Mouse (Mus musculus): ENCODE data around the gene Pgm1. TPM values are rescaled to one million over a fixed set of nuclear protein-coding genes. Genes with fewer than 3 reads are reported as not detected.

The Pgm1 gene
- polyA plus RNA-seq, 1 experiment from 2014 or later: 40.8 TPM

DNA sequence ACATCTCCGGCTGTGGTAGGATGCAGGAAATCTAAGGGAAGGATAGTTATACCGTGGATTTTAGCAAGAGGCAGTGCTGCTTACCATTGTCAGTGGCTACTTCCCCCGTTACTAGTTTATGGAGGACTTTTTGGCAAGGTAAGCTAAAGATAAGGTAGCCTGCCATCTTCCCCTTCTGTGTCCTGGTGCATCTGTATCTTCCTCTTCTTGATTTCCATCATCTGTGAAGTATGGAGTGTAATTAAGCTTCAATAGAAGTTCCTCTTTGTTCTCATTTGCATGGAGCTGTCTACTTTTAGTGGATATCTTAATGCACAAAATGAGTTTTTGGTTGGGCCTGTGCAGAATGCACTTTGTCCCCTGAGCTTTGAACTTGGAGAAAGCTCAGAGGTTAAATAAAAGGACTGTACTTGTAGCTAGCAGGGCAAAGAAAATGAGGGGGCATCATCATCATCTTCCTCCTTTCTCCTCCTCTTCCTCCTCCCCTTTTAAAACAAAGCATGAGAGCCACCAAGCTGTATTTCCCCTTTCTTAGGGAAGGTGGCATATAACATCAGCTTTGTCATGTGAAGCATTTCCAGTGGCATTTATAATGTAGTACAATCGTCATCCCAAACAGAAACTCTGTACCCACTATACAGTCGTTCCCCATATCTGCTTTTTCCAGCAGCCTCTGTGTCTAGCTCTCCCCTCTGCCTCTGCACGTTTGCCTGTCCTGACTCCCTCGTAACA, 29.0 kb downstream of the Pgm1 start:
- Histone ChIP-seq H3K4me2 (no peak overlapping the region), H3K9ac (no peak overlapping the region), H3K4me3 (no peak overlapping the region), H3K27me3 (no peaks in the 10 kb centered on the region), H3K4me1 (peaks cover 5% of the 10 kb centered on the region; the same call in 1 of the 2 replicates), H3K27ac (no peak overlapping the region), H3K9me3 (no peaks in the 10 kb centered on the region), H3K36me3 (no peaks in the 10 kb centered on the region)
- no peak for ATAC-seq (ENCODE audit: insufficient number of reproducible peaks, insufficient read depth, low FRiP score, low TSS enrichment, low read depth)
- 74% methylated on average over 7 of the region's 7 CpGs for WGBS

DNA sequence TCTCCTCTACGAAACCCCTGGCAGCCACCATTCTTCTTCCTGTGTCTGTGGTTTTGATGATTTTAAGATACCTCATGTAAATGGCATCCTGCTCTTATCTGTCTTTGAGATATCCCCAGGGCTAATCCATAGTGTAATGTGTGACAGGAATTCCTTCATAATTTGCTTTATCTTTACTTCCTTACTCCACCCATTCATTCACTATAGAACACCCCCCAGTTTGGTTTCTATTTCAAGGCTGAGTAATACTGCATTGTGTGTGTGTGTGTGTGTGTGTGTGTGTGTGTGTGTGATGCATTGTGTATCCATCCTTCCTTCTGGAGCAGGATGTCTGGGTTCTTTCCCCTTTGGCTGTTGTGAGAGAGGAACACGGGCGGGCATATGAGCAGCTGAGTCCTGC, 30.1 kb downstream of the Pgm1 start:
- Histone ChIP-seq H3K4me3 (no peak overlapping the region), H3K27me3 (no peaks in the 10 kb centered on the region), H3K9me3 (no peaks in the 10 kb centered on the region), H3K4me1 (peaks cover 5% of the 10 kb centered on the region; the same call in 1 of the 2 replicates), H3K36me3 (peaks cover 10% of the 10 kb centered on the region; the same call in 1 of the 2 replicates), H3K27ac (no peak overlapping the region), H3K9ac (no peak overlapping the region), H3K4me2 (no peak overlapping the region)
- WGBS: 65% methylated on average over 3 of the region's 3 CpGs
- no peak for ATAC-seq (ENCODE audit: insufficient number of reproducible peaks, insufficient read depth, low FRiP score, low TSS enrichment, low read depth)

GRCm38 (mm10) chr4:99966555-99966954, 37.3 kb downstream of the Pgm1 start:
- 29% methylated on average over 6 of the region's 6 CpGs for WGBS
- Histone ChIP-seq H3K4me3 (no peak overlapping the region), H3K4me2 (peak overlapping the region; percentile 11; the same call in 1 of the 2 replicates), H3K36me3 (peaks cover 14% of the 10 kb centered on the region; the same call in 1 of the 2 replicates), H3K27me3 (no peaks in the 10 kb centered on the region), H3K9me3 (no peaks in the 10 kb centered on the region), H3K27ac (no peak overlapping the region), H3K4me1 (peaks cover 13% of the 10 kb centered on the region), H3K9ac (no peak overlapping the region)
- ATAC-seq (ENCODE audit: insufficient number of reproducible peaks, insufficient read depth, low FRiP score, low TSS enrichment, low read depth): no peak

- no peak overlapping the region for H3K4me2 ChIP-seq
- WGBS: 50% methylated on average over 5 of the region's 5 CpGs
- H3K4me3 ChIP-seq: no peak overlapping the region
- peaks cover 4% of the 10 kb centered on the region; the same call in 1 of the 2 replicates for H3K36me3 ChIP-seq
- no peaks in the 10 kb centered on the region for H3K9me3 ChIP-seq
- H3K4me1 ChIP-seq: peaks cover 13% of the 10 kb centered on the region
- ATAC-seq (ENCODE audit: insufficient number of reproducible peaks, insufficient read depth, low FRiP score, low TSS enrichment, low read depth): no peak
- no peak overlapping the region for H3K9ac ChIP-seq
- no peak overlapping the region for H3K27ac ChIP-seq
- no peaks in the 10 kb centered on the region for H3K27me3 ChIP-seq
Measured at GRCm38 (mm10) chr4:99969328-99969727, 40.1 kb downstream of the Pgm1 start.

GRCm38 (mm10) chr4:99970097-99970496, 40.9 kb downstream of the Pgm1 start:
- Histone ChIP-seq H3K27ac (no peak overlapping the region), H3K9me3 (no peaks in the 10 kb centered on the region), H3K27me3 (no peaks in the 10 kb centered on the region), H3K4me2 (no peak overlapping the region), H3K4me3 (no peak overlapping the region), H3K36me3 (no peaks in the 10 kb centered on the region), H3K9ac (no peak overlapping the region), H3K4me1 (peaks cover 13% of the 10 kb centered on the region)
- 47% methylated on average over 4 of the region's 4 CpGs for WGBS
- ATAC-seq (ENCODE audit: insufficient number of reproducible peaks, insufficient read depth, low FRiP score, low TSS enrichment, low read depth): no peak

DNA sequence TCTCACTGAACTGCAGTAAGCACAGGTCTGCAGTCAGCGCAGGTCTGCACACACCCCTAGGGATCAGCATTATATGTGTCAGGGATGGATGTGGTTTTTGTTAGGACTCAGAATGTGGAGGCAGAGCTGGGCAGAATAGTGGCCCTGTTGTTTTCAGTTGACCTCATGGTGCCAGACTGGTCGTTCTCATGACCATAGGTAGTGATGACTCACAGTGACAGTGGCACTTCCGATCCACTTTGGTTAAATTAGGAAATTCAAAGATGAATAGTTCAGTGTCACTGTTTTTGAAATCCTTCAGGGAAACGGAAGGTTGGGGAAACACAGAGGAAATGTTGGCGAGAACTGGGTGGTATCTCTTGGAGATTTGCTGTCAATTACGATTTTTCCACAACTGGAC, 43.7 kb downstream of the Pgm1 start:
- H3K9ac ChIP-seq: no peak overlapping the region
- no peak for ATAC-seq (ENCODE audit: insufficient number of reproducible peaks, insufficient read depth, low FRiP score, low TSS enrichment, low read depth)
- H3K4me2 ChIP-seq: no peak overlapping the region
- no peaks in the 10 kb centered on the region for H3K36me3 ChIP-seq
- no peaks in the 10 kb centered on the region for H3K9me3 ChIP-seq
- no peak overlapping the region for H3K4me3 ChIP-seq
- 0 out of 2 replicates have a peak, but pooled peaks cover 4% of the 10 kb centered on the region for H3K4me1 ChIP-seq
- 75% methylated on average over 6 of the region's 6 CpGs for WGBS
- H3K27ac ChIP-seq: no peak overlapping the region
- H3K27me3 ChIP-seq: no peaks in the 10 kb centered on the region

GRCm38 (mm10) chr4:99973931-99974330, 44.7 kb downstream of the Pgm1 start:
- Histone ChIP-seq H3K36me3 (no peaks in the 10 kb centered on the region), H3K4me2 (no peak overlapping the region), H3K27ac (no peak overlapping the region), H3K4me3 (no peak overlapping the region), H3K27me3 (no peaks in the 10 kb centered on the region), H3K9me3 (no peaks in the 10 kb centered on the region), H3K9ac (no peak overlapping the region), H3K4me1 (0 out of 2 replicates have a peak, but pooled peaks cover 4% of the 10 kb centered on the region)
- WGBS: 98% methylated on average over 1 of the region's 1 CpGs
- ATAC-seq (ENCODE audit: insufficient number of reproducible peaks, insufficient read depth, low FRiP score, low TSS enrichment, low read depth): no peak

DNA sequence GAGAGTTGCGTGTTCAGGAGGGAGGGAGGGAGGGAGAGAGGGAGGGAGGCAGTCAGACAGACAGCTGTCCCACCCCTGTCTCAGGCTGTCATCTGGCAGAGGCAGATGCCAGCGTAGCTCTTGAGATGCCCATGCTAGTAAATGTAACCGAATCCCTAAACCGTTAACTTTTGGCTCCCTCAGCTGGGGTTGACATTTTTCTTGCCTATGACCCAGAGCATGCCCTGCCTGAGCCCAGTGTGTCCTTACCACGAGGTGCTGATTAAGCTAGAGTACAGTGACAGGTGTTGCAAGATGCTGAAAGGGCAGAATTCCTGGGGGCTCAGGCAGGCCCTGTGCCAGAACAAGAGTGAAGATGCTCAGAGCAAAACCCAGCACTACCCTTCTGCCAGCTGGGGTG, 45.2 kb downstream of the Pgm1 start:
- ATAC-seq (ENCODE audit: insufficient number of reproducible peaks, insufficient read depth, low FRiP score, low TSS enrichment, low read depth): no peak
- no peak overlapping the region for H3K4me3 ChIP-seq
- no peaks in the 10 kb centered on the region for H3K27me3 ChIP-seq
- H3K27ac ChIP-seq: no peak overlapping the region
- no peaks in the 10 kb centered on the region for H3K36me3 ChIP-seq
- 58% methylated on average over 5 of the region's 5 CpGs for WGBS
- no peaks in the 10 kb centered on the region for H3K9me3 ChIP-seq
- 0 out of 2 replicates have a peak, but pooled peaks cover 4% of the 10 kb centered on the region for H3K4me1 ChIP-seq
- H3K9ac ChIP-seq: no peak overlapping the region
- no peak overlapping the region for H3K4me2 ChIP-seq

- no peaks in the 10 kb centered on the region for H3K27me3 ChIP-seq
- no peak overlapping the region for H3K4me3 ChIP-seq
- no peak overlapping the region for H3K4me2 ChIP-seq
- WGBS: 81% methylated on average over 5 of the region's 5 CpGs
- no peak for ATAC-seq (ENCODE audit: insufficient number of reproducible peaks, insufficient read depth, low FRiP score, low TSS enrichment, low read depth)
- H3K27ac ChIP-seq: no peak overlapping the region
- 0 out of 2 replicates have a peak, but pooled peaks cover 2% of the 10 kb centered on the region for H3K4me1 ChIP-seq
- no peak overlapping the region for H3K9ac ChIP-seq
- H3K36me3 ChIP-seq: no peaks in the 10 kb centered on the region; the same call in 1 of the 2 replicates
- no peaks in the 10 kb centered on the region for H3K9me3 ChIP-seq
Measured at GRCm38 (mm10) chr4:99979326-99979725, 50.1 kb downstream of the Pgm1 start.

GRCm38 (mm10) chr4:99981216-99981615, 52.0 kb downstream of the Pgm1 start:
- no peak for ATAC-seq (ENCODE audit: insufficient number of reproducible peaks, insufficient read depth, low FRiP score, low TSS enrichment, low read depth)
- H3K27ac ChIP-seq: no peak overlapping the region
- H3K9ac ChIP-seq: no peak overlapping the region
- no peak overlapping the region for H3K4me2 ChIP-seq
- no peaks in the 10 kb centered on the region for H3K9me3 ChIP-seq
- no peaks in the 10 kb centered on the region; the same call in 1 of the 2 replicates for H3K36me3 ChIP-seq
- 80% methylated on average over 2 of the region's 2 CpGs for WGBS
- no peaks in the 10 kb centered on the region for H3K27me3 ChIP-seq
- 0 out of 2 replicates have a peak, but pooled peaks cover 2% of the 10 kb centered on the region for H3K4me1 ChIP-seq
- H3K4me3 ChIP-seq: no peak overlapping the region

- Histone ChIP-seq H3K9me3 (no peaks in the 10 kb centered on the region), H3K4me1 (0 out of 2 replicates have a peak, but pooled peaks cover 2% of the 10 kb centered on the region), H3K27me3 (no peaks in the 10 kb centered on the region), H3K4me3 (no peak overlapping the region), H3K9ac (no peak overlapping the region), H3K27ac (no peak overlapping the region), H3K4me2 (no peak overlapping the region), H3K36me3 (no peaks in the 10 kb centered on the region; the same call in 1 of the 2 replicates)
- 64% methylated on average over 13 of the region's 13 CpGs for WGBS
- ATAC-seq (ENCODE audit: insufficient number of reproducible peaks, insufficient read depth, low FRiP score, low TSS enrichment, low read depth): no peak
Measured at GRCm38 (mm10) chr4:99983652-99984368, 54.6 kb downstream of the Pgm1 start.
